Mouse (Mus musculus): ENCODE measurements around the gene Trim24. TPM values are rescaled to one million over a fixed set of nuclear protein-coding genes. Genes with fewer than 3 reads are reported as not detected.

Gene Trim24
- polyA plus RNA-seq, 1 experiment = 16.2 TPM

Other genes with a start within 250 kb of the Trim24 start
- gene Svopl, start 176.2 kb downstream of the Trim24 start, polyA plus RNA-seq (2012; rRNA removed) = 5.3 and 5.4 TPM in 2 replicates
- 1.5 and 2.6 TPM in 2 replicates for gene Tmem213, start 238.4 kb downstream of the Trim24 start, polyA plus RNA-seq (2012; rRNA removed)